In genomic region chr9:113459221-113459620, GRCm38 (mm10) we compare ENCODE assay signal across 20 mouse cellular contexts.
DNase-seq lines count a peak whose midpoint lies in the region; ATAC-seq and TF ChIP-seq lines count a peak whose summit lies in the region.
"Had no signal": no experiment of that assay in that cellular context is flagged by ENCODE, and none has a peak within 500 bp of the region (broad histone marks: within the 10 kb centered on the region; RNA-seq: fewer than 3 reads in every experiment).

No protein-coding gene starts in this region.

- in situ Hi-C loops in ES-E14 (cut with MboI; ENCODE audit: low sequenced_read_pairs in 2 of 2, unreplicated experiment in 2 of 2) = no loop called here

- no peak for DNase-seq in neural tube, embryonic 10.5 days (ENCODE audit: extremely low spot score, low spot score)
- DNase-seq in ES-E14 (ENCODE audit: low read depth, low spot score) = no peak
- DNase-seq in gastrocnemius, adult 18-20 months (ENCODE audit: low spot score) = no peak
- DNase-seq: adrenal gland, postnatal 10 days; adrenal gland, postnatal 36 days; B cell, adult 2 months; cerebellum, adult 18-20 months; cerebellum, adult 9-10 months; cerebellum, postnatal 14 days; gastrocnemius, postnatal 10 days; gastrocnemius, postnatal 36 days had no signal

- no peak overlapping the region for H3K4me2 ChIP-seq in neural tube, embryonic 13.5 days
- H3K4me2 ChIP-seq: heart, embryonic 11.5 days; hindbrain, embryonic 12.5 days; hindbrain, embryonic 15.5 days had no signal

- H3K27me3 ChIP-seq in neural tube, embryonic 13.5 days = no peaks in the 10 kb centered on the region
- H3K27me3 ChIP-seq: CH12.LX; hindbrain, embryonic 12.5 days; hindbrain, embryonic 15.5 days had no signal

- no peak for TF ChIP-seq CTCF in olfactory bulb, adult 2 months (IDR thresholded peaks at IDR 0.05; ENCODE audit: insufficient read depth, low read depth, low read length)

- no peak overlapping the region for H3K4me3 ChIP-seq in neural tube, embryonic 13.5 days
- no peak overlapping the region for H3K4me3 ChIP-seq in ES-E14 (ENCODE audit: insufficient read depth in 1 of 2, low read depth in 1 of 2, low read length in 2 of 2, poor library complexity in 1 of 2, severe bottlenecking in 1 of 2)
- no peak overlapping the region for H3K4me3 ChIP-seq in olfactory bulb, adult 2 months (ENCODE audit: insufficient read depth, low read depth, low read length)
- H3K4me3 ChIP-seq: hindbrain, embryonic 12.5 days; hindbrain, embryonic 15.5 days had no signal

- no peak overlapping the region for H3K9ac ChIP-seq in neural tube, embryonic 13.5 days
- no peak overlapping the region for H3K9ac ChIP-seq in ES-E14 (ENCODE audit: insufficient read depth, low read depth, low read length, poor library complexity, severe bottlenecking)
- H3K9ac ChIP-seq: hindbrain, embryonic 12.5 days; hindbrain, embryonic 15.5 days had no signal

- 0 out of 2 replicates have a peak overlapping the region, but pooled peaks have one; percentile 13 for H3K27ac ChIP-seq in neural tube, embryonic 13.5 days (replicated peaks)
- H3K27ac ChIP-seq in ES-E14 (ENCODE audit: insufficient read depth, low read depth, low read length, poor library complexity, severe bottlenecking) = peak overlapping the region; percentile 96
- peak overlapping the region; percentile 25; the same call in 1 of the 2 replicates for H3K27ac ChIP-seq in olfactory bulb, adult 2 months (ENCODE audit: insufficient read depth, low read depth, low read length)
- H3K27ac ChIP-seq: hindbrain, embryonic 12.5 days; hindbrain, embryonic 15.5 days had no signal

- WGBS in neural tube, embryonic 13.5 days = 40% methylated on average over 2 of the region's 2 CpGs
- WGBS in olfactory bulb, adult 2 months = 48% methylated on average over 2 of the region's 2 CpGs

- no peak for TF ChIP-seq POLR2A in olfactory bulb, adult 2 months (IDR thresholded peaks at IDR 0.05; ENCODE audit: insufficient read depth, low read depth, low read length)

- H3K4me1 ChIP-seq in neural tube, embryonic 13.5 days (replicated peaks) = peaks cover 18% of the 10 kb centered on the region
- H3K4me1 ChIP-seq in ES-E14 (ENCODE audit: control insufficient read depth in 2 of 2, insufficient read depth in 2 of 2, low read length in 2 of 2, poor library complexity in 1 of 2) = peaks cover 0 to 25% of the 10 kb centered on the region in 2 experiments; a peak in 3 of 4 replicates
- peaks cover 21% of the 10 kb centered on the region; the same call in 1 of the 2 replicates for H3K4me1 ChIP-seq in olfactory bulb, adult 2 months (ENCODE audit: control insufficient read depth, insufficient read depth, low read length)

- no peaks in the 10 kb centered on the region for H3K36me3 ChIP-seq in neural tube, embryonic 13.5 days
- H3K36me3 ChIP-seq in ES-E14 (ENCODE audit: control insufficient read depth, insufficient read depth, low read length, poor library complexity, severe bottlenecking) = no peaks in the 10 kb centered on the region
- H3K36me3 ChIP-seq: hindbrain, embryonic 12.5 days; hindbrain, embryonic 15.5 days had no signal

- H3K9me3 ChIP-seq in neural tube, embryonic 13.5 days = no peaks in the 10 kb centered on the region
- H3K9me3 ChIP-seq in ES-E14 (ENCODE audit: control insufficient read depth, insufficient read depth, low read depth, low read length) = no peaks in the 10 kb centered on the region
- H3K9me3 ChIP-seq: hindbrain, embryonic 15.5 days had no signal

- ATAC-seq in neural tube, embryonic 13.5 days (ENCODE audit: low read depth) = no peak
- no peak for ATAC-seq in granulocyte monocyte progenitor cell, adult 5-6 weeks (replicated peaks; ENCODE audit: poor library complexity, severe bottlenecking)
- ATAC-seq: forebrain, embryonic 14.5 days; intestine, postnatal 0 days had no signal

TF ChIP-seq in ES-E14, 5 proteins besides CTCF, POLR2A, EP300 and RAD21:
- TF ChIP-seq MAFK (IDR thresholded peaks at IDR 0.05; ENCODE audit: insufficient read depth, low read depth, low read length) (no peak), CHD2 (IDR thresholded peaks at IDR 0.05; ENCODE audit: low read depth, low read length) (no peak)

Comparison
In these comparisons a context has a peak if more than half of its experiments do, and no peak if none do; other contexts are left out.
1. H3K27ac ChIP-seq: peak in every context shown above with its lines; median percentile 96 in ES-E14; 25 in olfactory bulb, adult 2 months; 13 in neural tube, embryonic 13.5 days.